Mouse (Mus musculus) adrenal gland, adult 2 months (tissue): ENCODE measurements around the gene Gngt2. TPM values are rescaled to one million over a fixed set of nuclear protein-coding genes. Genes with fewer than 3 reads are reported as not detected.

Experiments
- polyA plus RNA-seq: library from polyadenylated mRNA; depleted of rRNA; stranded (reverse); fragments of >200 nt; gene quantifications from 2 replicates; pipeline ENCODE4 v1.2.3, GENCODE M21; 2012; rRNA removed
- total RNA-seq, 2 experiments: library from RNA; stranded (reverse); gene quantifications; 2 replicates each; pipeline ENCODE4 v1.2.3; 2021

Gngt2 gene
- total and polyA plus RNA-seq, 3 experiments, result 1.4 to 30.4 (median 21.4) TPM

Other genes with a start within 250 kb of the Gngt2 start
- 1 to 10 TPM; 2.6 to 5.7 TPM for gene Ngfr, start 249.5 kb upstream of the Gngt2 start, total RNA-seq
- 8.0 and 14.2 TPM in 2 replicates for gene Ngfr, start 249.5 kb upstream of the Gngt2 start, polyA plus RNA-seq
- 100 to 1,000 TPM; 204 to 395 TPM for gene Phb, start 170.3 kb upstream of the Gngt2 start, total RNA-seq
- 125 and 220 TPM in 2 replicates for gene Phb, start 170.3 kb upstream of the Gngt2 start, polyA plus RNA-seq
- gene Zfp652, start 124.5 kb upstream of the Gngt2 start, total RNA-seq, result 10 to 100 TPM; 39.6 to 40.7 TPM
- gene Zfp652, start 124.5 kb upstream of the Gngt2 start, polyA plus RNA-seq, result 20.7 and 24.9 TPM in 2 replicates
- gene B130006D01Rik, start 113.6 kb upstream of the Gngt2 start, total RNA-seq, result under 1 TPM; 0.58 to 0.76 TPM
- 0.07 TPM in 1 of 2 replicates, not detected in the other for gene B130006D01Rik, start 113.6 kb upstream of the Gngt2 start, polyA plus RNA-seq
- 100 to 1,000 TPM; 179 to 254 TPM for gene Phospho1, start 12.7 kb upstream of the Gngt2 start, total RNA-seq
- 431 and 453 TPM in 2 replicates for gene Phospho1, start 12.7 kb upstream of the Gngt2 start, polyA plus RNA-seq
- gene Abi3, start 5.3 kb downstream of the Gngt2 start, total RNA-seq, result 10 to 100 TPM; 11.9 to 12.3 TPM
- 55.2 and 62.6 TPM in 2 replicates for gene Abi3, start 5.3 kb downstream of the Gngt2 start, polyA plus RNA-seq
- gene B4galnt2, start 77.7 kb downstream of the Gngt2 start, total RNA-seq, result not detected
- gene B4galnt2, start 77.7 kb downstream of the Gngt2 start, polyA plus RNA-seq, result 0.06 TPM in 1 of 2 replicates, not detected in the other
- gene Igf2bp1, start 168.7 kb downstream of the Gngt2 start, total RNA-seq, result under 1 TPM; 0.59 to 0.95 TPM
- 0.10 and 0.19 TPM in 2 replicates for gene Igf2bp1, start 168.7 kb downstream of the Gngt2 start, polyA plus RNA-seq
- not detected for gene Gip, start 187.3 kb downstream of the Gngt2 start, total RNA-seq
- not detected in 2 replicates for gene Gip, start 187.3 kb downstream of the Gngt2 start, polyA plus RNA-seq
- gene Snf8, start 197.7 kb downstream of the Gngt2 start, total RNA-seq, result 10 to 100 TPM; 79.5 to 92.8 TPM
- gene Snf8, start 197.7 kb downstream of the Gngt2 start, polyA plus RNA-seq, result 9.6 and 11.3 TPM in 2 replicates
- gene Ube2z, start 228.2 kb downstream of the Gngt2 start, total RNA-seq, result 10 to 100 TPM; 45.3 to 46.5 TPM
- gene Ube2z, start 228.2 kb downstream of the Gngt2 start, polyA plus RNA-seq, result 17.0 and 20.7 TPM in 2 replicates
- gene Atp5g1, start 238.5 kb downstream of the Gngt2 start, total RNA-seq, result 100 to 1,000 TPM; 240 to 384 TPM
- 484 and 733 TPM in 2 replicates for gene Atp5g1, start 238.5 kb downstream of the Gngt2 start, polyA plus RNA-seq